Mouse (Mus musculus) intestine, embryonic 16.5 days (tissue): ENCODE results near the gene Wdr66. TPM values are rescaled to one million over a fixed set of nuclear protein-coding genes. Genes with fewer than 3 reads are reported as not detected.

Experiments used
- ATAC-seq: fragments of 200-750 bp; cut with Nextera tagmentation; 2 replicates; pipeline ENCODE4 v1.8.0; 2017; ENCODE audit warnings: moderate TSS enrichment, moderate library complexity
- H3K27ac ChIP-seq: fragments of 300-500 bp; sonication (generic); 2 replicates; pipeline ENCODE4 v1.5.1; 2014; ENCODE audit warnings: mild to moderate bottlenecking, low read length
- H3K27me3 ChIP-seq: fragments of 300-500 bp; sonication (generic); replicated peaks from 2 replicates; pipeline ENCODE4 v1.6.1; 2014; ENCODE audit warnings: low read length, control low read depth, mixed read lengths; ENCODE audit not compliant: control insufficient read depth, insufficient read depth
- H3K36me3 ChIP-seq: fragments of 300-500 bp; sonication (generic); 2 replicates; pipeline ENCODE4 v1.6.1; 2014; ENCODE audit warnings: low read length, control low read depth; ENCODE audit not compliant: control insufficient read depth, insufficient read depth
- H3K4me1 ChIP-seq: fragments of 300-500 bp; sonication (generic); 2 replicates; pipeline ENCODE4 v1.6.1; 2014; ENCODE audit warnings: low read length, control low read depth, mixed read lengths; ENCODE audit not compliant: control insufficient read depth, insufficient read depth
- H3K4me2 ChIP-seq: fragments of 300-500 bp; sonication (generic); 2 replicates; pipeline ENCODE4 v1.6.1; 2014; ENCODE audit warnings: low read depth, low read length, control low read depth
- H3K4me3 ChIP-seq: fragments of 300-500 bp; sonication (generic); 2 replicates; pipeline ENCODE4 v1.5.1; 2014; ENCODE audit warnings: mild to moderate bottlenecking, low read length
- H3K9ac ChIP-seq: fragments of 300-500 bp; sonication (generic); 2 replicates; pipeline ENCODE4 v1.6.1; 2014; ENCODE audit warnings: low read depth, low read length
- H3K9me3 ChIP-seq: fragments of 300-500 bp; sonication (generic); 2 replicates; pipeline ENCODE4 v1.6.1; 2016; ENCODE audit warnings: low read length, control low read depth; ENCODE audit not compliant: control insufficient read depth
- WGBS: fragments of 180-500 bp; shearing (Covaris S2); extraction: QIAGEN DNeasy Blood & Tissue Kit; methylation state at CpG from one replicate; pipeline ENCODE4 v1.1.7; 2014; 5-methylcytosine and 5-hydroxymethylcytosine counted together
- polyA plus RNA-seq: library from polyadenylated mRNA; unstranded; fragments of >200 nt; fragmentation: Nextera tagmentation; extraction: Ambion mirVana; gene quantifications from 2 replicates; pipeline ENCODE4 v1.2.1, GENCODE M21; 2015

Wdr66 gene
- polyA plus RNA-seq, 1 experiment from 2014 or later, result 0.50 TPM

- no peaks in the 10 kb centered on the region for H3K9me3 ChIP-seq
- no peak for ATAC-seq
- H3K9ac ChIP-seq, result no peak overlapping the region; the same call in 1 of the 2 replicates
- no peak overlapping the region for H3K4me3 ChIP-seq
- H3K4me1 ChIP-seq, result peaks cover 4% of the 10 kb centered on the region
- H3K36me3 ChIP-seq, result no peaks in the 10 kb centered on the region
- no peaks in the 10 kb centered on the region for H3K27me3 ChIP-seq
- no peak overlapping the region for H3K27ac ChIP-seq
- WGBS, result 83% methylated on average over 6 of the region's 6 CpGs
- H3K4me2 ChIP-seq, result peak overlapping the region; percentile 77; the same call in 1 of the 2 replicates
Measured at GRCm38 (mm10) chr5:123229296-123229695, 22.6 kb upstream of the Wdr66 start.

DNA sequence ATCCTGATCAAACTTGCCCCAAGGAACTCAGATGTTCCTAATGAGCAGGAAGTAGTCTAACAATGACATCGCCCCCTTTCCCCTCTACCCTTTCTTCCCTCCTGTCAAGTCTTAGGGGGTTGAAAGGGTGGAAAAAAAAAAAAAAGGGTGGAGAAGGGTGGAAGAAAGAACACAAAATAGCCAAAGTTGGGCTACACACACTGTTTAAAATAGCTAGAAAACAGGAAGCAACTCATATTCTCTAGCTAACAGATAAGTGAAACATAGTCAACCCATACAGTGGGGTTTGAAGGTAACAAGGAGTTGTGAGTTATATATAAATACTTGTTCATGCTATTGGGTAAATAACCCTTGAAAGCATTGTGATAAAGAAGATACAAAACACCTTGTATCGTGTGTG, 19.7 kb upstream of the Wdr66 start:
- Histone ChIP-seq H3K4me2 (no peak overlapping the region), H3K4me1 (peaks cover 9% of the 10 kb centered on the region), H3K27ac (no peak overlapping the region), H3K36me3 (no peaks in the 10 kb centered on the region; the same call in 1 of the 2 replicates), H3K9ac (no peak overlapping the region), H3K27me3 (no peaks in the 10 kb centered on the region), H3K4me3 (no peak overlapping the region), H3K9me3 (no peaks in the 10 kb centered on the region)
- 90% methylated on average over 2 of the region's 2 CpGs for WGBS
- no peak for ATAC-seq

GRCm38 (mm10) chr5:123235731-123236130, 16.2 kb upstream of the Wdr66 start:
- Histone ChIP-seq H3K36me3 (peaks cover 13% of the 10 kb centered on the region), H3K4me1 (peaks cover 5% of the 10 kb centered on the region; the same call in 1 of the 2 replicates), H3K9ac (no peak overlapping the region), H3K4me2 (no peak overlapping the region), H3K4me3 (no peak overlapping the region), H3K27me3 (no peaks in the 10 kb centered on the region), H3K9me3 (no peaks in the 10 kb centered on the region), H3K27ac (no peak overlapping the region)
- 33% methylated on average over 2 of the region's 2 CpGs for WGBS
- ATAC-seq, result peak; percentile 44; the same call in 1 of the 2 replicates

DNA sequence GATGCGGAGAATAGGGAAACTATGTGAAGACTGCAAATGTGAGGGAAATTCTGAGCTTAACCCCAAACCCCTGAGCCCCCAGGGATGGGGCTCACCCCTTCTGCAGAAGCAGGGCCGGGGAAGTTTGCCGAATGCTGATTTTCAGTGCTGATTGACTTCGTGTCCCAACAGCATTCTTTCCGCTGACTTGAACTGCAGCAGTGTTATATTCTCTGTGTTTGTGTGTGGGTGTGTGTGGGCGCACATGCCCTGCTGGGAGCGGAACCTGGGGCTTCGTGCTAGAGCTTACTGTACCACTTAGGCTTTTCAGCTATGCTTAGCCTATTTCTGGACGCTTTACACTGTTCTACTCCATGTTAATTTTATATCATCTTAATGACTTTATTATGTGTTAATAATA, 15.5 kb upstream of the Wdr66 start:
- 89% methylated on average over 9 of the region's 9 CpGs for WGBS
- H3K27ac ChIP-seq, result no peak overlapping the region
- peaks cover 13% of the 10 kb centered on the region for H3K36me3 ChIP-seq
- H3K27me3 ChIP-seq, result no peaks in the 10 kb centered on the region
- no peak for ATAC-seq
- H3K9me3 ChIP-seq, result no peaks in the 10 kb centered on the region
- H3K4me1 ChIP-seq, result peaks cover 5% of the 10 kb centered on the region; the same call in 1 of the 2 replicates
- no peak overlapping the region for H3K4me2 ChIP-seq
- no peak overlapping the region for H3K4me3 ChIP-seq
- no peak overlapping the region for H3K9ac ChIP-seq

- Histone ChIP-seq H3K27me3 (no peaks in the 10 kb centered on the region), H3K9ac (no peak overlapping the region), H3K9me3 (no peaks in the 10 kb centered on the region), H3K4me2 (no peak overlapping the region), H3K36me3 (peaks cover 13% of the 10 kb centered on the region), H3K4me1 (peaks cover 5% of the 10 kb centered on the region; the same call in 1 of the 2 replicates), H3K4me3 (no peak overlapping the region), H3K27ac (no peak overlapping the region)
- WGBS, result 92% methylated on average over 11 of the region's 11 CpGs
- no peak for ATAC-seq
Measured at GRCm38 (mm10) chr5:123239501-123239900, 12.4 kb upstream of the Wdr66 start.

DNA sequence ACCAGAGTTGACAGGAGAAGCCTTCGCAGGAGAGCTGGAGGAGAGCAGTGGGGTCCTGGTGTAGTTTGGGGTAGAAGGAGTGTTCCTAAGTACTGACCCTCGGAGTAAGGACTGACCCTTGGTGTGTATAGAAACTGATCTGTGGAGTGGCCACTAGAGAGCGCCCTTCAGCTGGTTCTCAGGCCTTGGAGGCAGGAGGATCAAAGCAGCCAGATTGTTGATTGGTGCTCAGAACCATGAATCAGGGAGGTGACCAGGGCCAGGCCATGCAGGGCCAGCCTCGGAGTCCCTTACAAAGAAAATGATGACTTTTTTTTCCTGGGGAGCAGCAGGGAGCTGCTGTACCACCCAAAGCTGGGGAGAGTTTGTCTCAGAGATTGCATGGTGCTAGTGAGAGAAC, 6.4 kb upstream of the Wdr66 start:
- H3K4me1 ChIP-seq, result no peaks in the 10 kb centered on the region
- 30% methylated on average over 4 of the region's 4 CpGs for WGBS
- ATAC-seq, result no peak

DNA sequence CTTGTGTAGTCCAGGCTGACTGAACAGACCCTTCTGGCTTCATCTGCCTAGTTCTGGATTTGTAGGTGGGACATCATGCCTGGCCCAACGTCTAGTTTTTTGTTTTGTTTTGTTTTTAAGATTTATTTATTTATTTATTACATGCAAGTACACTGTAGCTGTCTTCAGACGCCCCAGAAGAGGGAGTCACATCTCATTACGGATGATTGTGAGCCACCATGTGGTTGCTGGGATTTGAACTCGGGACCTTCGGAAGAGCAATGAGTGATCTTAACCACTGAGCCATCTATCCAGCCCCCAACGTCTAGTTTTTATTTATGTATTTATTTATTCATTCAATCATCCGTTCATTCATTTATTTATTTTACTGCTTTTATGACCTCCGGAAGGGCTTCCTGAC, 512 bp upstream of the Wdr66 start:
- no peak overlapping the region for H3K9ac ChIP-seq
- peak overlapping the region; percentile 58; the same call in 1 of the 2 replicates for H3K4me2 ChIP-seq
- no peak for ATAC-seq
- 64% methylated on average over 8 of the region's 8 CpGs for WGBS
- no peaks in the 10 kb centered on the region for H3K36me3 ChIP-seq
- H3K9me3 ChIP-seq, result no peaks in the 10 kb centered on the region
- H3K27me3 ChIP-seq, result 0 out of 2 replicates have a peak, but pooled peaks cover 2% of the 10 kb centered on the region
- no peak overlapping the region for H3K27ac ChIP-seq
- H3K4me1 ChIP-seq, result 0 out of 2 replicates have a peak, but pooled peaks cover 6% of the 10 kb centered on the region
- no peak overlapping the region for H3K4me3 ChIP-seq

More for the DNA sequence above, 6.4 kb upstream of the Wdr66 start:
- H3K4me3 ChIP-seq, result no peak overlapping the region
- no peak overlapping the region for H3K9ac ChIP-seq
- H3K27ac ChIP-seq, result no peak overlapping the region
- H3K9me3 ChIP-seq, result no peaks in the 10 kb centered on the region
- no peaks in the 10 kb centered on the region for H3K27me3 ChIP-seq
- H3K4me2 ChIP-seq, result no peak overlapping the region
- H3K36me3 ChIP-seq, result no peaks in the 10 kb centered on the region

DNA sequence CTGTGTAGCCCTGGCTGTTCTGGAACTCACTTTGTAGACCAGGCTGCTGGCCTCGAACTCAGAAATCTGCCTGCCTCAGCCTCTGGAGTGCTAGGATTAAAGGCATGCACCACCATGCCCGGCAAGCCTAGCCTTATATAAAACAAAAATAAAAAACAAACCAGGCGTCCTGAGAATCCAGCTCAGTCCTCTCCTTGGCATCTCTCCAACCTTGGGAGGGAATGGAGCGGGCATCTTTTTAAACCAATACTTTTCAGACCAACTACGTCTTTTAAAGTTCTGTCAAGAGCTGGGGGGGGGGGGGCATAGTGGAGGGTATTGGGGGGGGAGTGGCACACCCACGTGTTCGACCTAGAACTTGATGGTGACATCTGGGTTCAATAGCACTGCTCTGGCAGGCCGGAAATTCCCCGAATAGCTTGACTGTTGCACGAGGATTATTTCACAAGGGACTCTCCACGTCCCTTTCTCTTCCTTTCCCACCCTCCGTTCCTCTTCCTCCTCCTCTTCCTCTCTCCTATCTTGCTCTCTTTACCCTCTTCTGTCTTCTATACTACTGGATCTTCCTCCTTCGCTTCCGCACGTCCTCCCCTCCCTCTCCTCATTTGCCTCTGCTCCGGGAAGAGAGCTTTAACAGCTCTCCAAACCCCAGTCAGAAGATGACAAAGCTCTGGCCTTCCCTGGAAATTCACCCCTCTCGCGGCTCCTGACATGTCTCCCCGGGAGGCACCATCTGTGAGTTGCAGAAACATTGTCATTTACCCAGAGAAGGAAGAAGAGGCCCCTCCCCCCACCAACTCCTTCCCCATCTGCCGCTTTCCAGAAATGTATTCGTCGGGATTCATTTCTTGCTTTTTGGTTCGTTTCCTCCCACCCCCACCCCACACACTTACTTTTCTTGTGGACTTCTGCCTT, 5.2 kb downstream of the Wdr66 start:
- peaks cover under 1% of the 10 kb centered on the region; the same call in 1 of the 2 replicates for H3K4me1 ChIP-seq
- H3K9me3 ChIP-seq, result no peaks in the 10 kb centered on the region
- peak overlapping the region; percentile 26 for H3K4me3 ChIP-seq
- no peaks in the 10 kb centered on the region for H3K36me3 ChIP-seq
- no peak for ATAC-seq
- H3K27ac ChIP-seq, result peak overlapping the region; percentile 51
- 28% methylated on average over 23 of the region's 23 CpGs for WGBS
- H3K9ac ChIP-seq, result no peak overlapping the region
- peak overlapping the region; percentile 42 for H3K4me2 ChIP-seq
- H3K27me3 ChIP-seq, result no peaks in the 10 kb centered on the region

GRCm38 (mm10) chr5:123258990-123259389, 7.1 kb downstream of the Wdr66 start:
- H3K27me3 ChIP-seq, result no peaks in the 10 kb centered on the region
- no peaks in the 10 kb centered on the region for H3K9me3 ChIP-seq
- no peak overlapping the region for H3K9ac ChIP-seq
- H3K36me3 ChIP-seq, result no peaks in the 10 kb centered on the region
- H3K4me2 ChIP-seq, result no peak overlapping the region
- no peak overlapping the region for H3K27ac ChIP-seq
- 49% methylated on average over 5 of the region's 5 CpGs for WGBS
- ATAC-seq, result no peak
- H3K4me1 ChIP-seq, result no peaks in the 10 kb centered on the region; the same call in 1 of the 2 replicates
- no peak overlapping the region for H3K4me3 ChIP-seq
